In the genomic region with DNA sequence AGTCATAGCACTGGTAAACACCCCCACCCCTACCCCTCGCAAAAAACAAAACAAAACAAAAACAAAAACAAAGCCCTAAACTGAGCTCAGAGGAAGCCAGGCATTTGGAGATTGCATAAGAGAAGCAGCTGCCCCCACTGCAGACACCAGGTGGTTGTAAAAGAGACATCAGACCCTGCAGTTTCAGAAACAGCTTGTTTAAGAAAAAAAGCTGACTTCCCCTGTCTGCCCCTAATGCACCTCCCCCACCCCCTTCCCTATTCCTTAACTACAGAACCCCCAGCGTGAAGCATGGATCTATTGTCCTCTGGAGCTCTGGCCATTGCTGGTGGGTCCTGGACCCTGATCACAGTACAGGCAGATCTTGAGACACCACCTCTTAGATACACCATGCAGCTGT, we compare ENCODE assay signal across 20 mouse cellular contexts. TPM values are rescaled to one million over a fixed set of nuclear protein-coding genes. Genes with fewer than 3 reads are reported as not detected.
DNase-seq lines count a peak whose midpoint lies in the region; ATAC-seq and TF ChIP-seq lines count a peak whose summit lies in the region.
"Had no signal": no experiment of that assay in that cellular context is flagged by ENCODE, and none has a peak within 500 bp of the region (broad histone marks: within the 10 kb centered on the region; RNA-seq: fewer than 3 reads in every experiment).

No protein-coding gene starts in this region.

- DNase-seq in forebrain, postnatal 0 days = no peak
- DNase-seq in thymus, postnatal 4 days = peak; percentile 50
- DNase-seq in urinary bladder, adult 2 months (ENCODE audit: low spot score) = no peak
- DNase-seq: adrenal gland, adult 8-10 months; cerebellum, adult 11 months; cerebellum, postnatal 14 days; gastrocnemius, postnatal 36 days; kidney, adult 2 months; kidney, postnatal 14 days had no signal

- WGBS in forebrain, postnatal 0 days = 8% methylated on average over 2 of the region's 2 CpGs
- 14% methylated on average over 2 of the region's 2 CpGs for WGBS in forebrain, embryonic 15.5 days
- WGBS in midbrain, embryonic 13.5 days = 12% methylated on average over 2 of the region's 2 CpGs
- WGBS in midbrain, embryonic 16.5 days = 13% methylated on average over 2 of the region's 2 CpGs

- H3K27me3 ChIP-seq in forebrain, postnatal 0 days (ENCODE audit: insufficient read depth, low read length) = no peaks in the 10 kb centered on the region
- no peaks in the 10 kb centered on the region for H3K27me3 ChIP-seq in forebrain, embryonic 15.5 days
- no peaks in the 10 kb centered on the region for H3K27me3 ChIP-seq in midbrain, embryonic 13.5 days
- H3K27me3 ChIP-seq in midbrain, embryonic 16.5 days (ENCODE audit: control insufficient read depth, insufficient read depth, low read depth, low read length) = no peaks in the 10 kb centered on the region
- H3K27me3 ChIP-seq: embryonic facial prominence, embryonic 15.5 days; liver, embryonic 15.5 days had no signal

- no peaks in the 10 kb centered on the region for H3K4me1 ChIP-seq in forebrain, postnatal 0 days (ENCODE audit: insufficient read depth)
- peaks cover 4% of the 10 kb centered on the region for H3K4me1 ChIP-seq in forebrain, embryonic 15.5 days
- peaks cover 32% of the 10 kb centered on the region for H3K4me1 ChIP-seq in midbrain, embryonic 13.5 days (replicated peaks)
- peaks cover 5% of the 10 kb centered on the region for H3K4me1 ChIP-seq in midbrain, embryonic 16.5 days (ENCODE audit: control insufficient read depth, insufficient read depth, low read length)
- H3K4me1 ChIP-seq: embryonic facial prominence, embryonic 15.5 days; liver, embryonic 15.5 days; megakaryocyte, embryonic 14.5 days had no signal

- no peaks in the 10 kb centered on the region for H3K36me3 ChIP-seq in forebrain, postnatal 0 days (ENCODE audit: insufficient read depth)
- H3K36me3 ChIP-seq in forebrain, embryonic 15.5 days = no peaks in the 10 kb centered on the region
- H3K36me3 ChIP-seq in midbrain, embryonic 13.5 days = peaks cover 7% of the 10 kb centered on the region; the same call in 1 of the 2 replicates
- H3K36me3 ChIP-seq in midbrain, embryonic 16.5 days (ENCODE audit: control insufficient read depth, insufficient read depth, low read length) = no peaks in the 10 kb centered on the region
- H3K36me3 ChIP-seq: embryonic facial prominence, embryonic 15.5 days; liver, embryonic 15.5 days had no signal

- TF ChIP-seq CTCF in forebrain, postnatal 0 days (IDR thresholded peaks at IDR 0.05; ENCODE audit: low read depth) = no peak

- peak; percentile 42 for ATAC-seq in forebrain, postnatal 0 days
- ATAC-seq in forebrain, embryonic 15.5 days (replicated peaks) = no peak
- ATAC-seq in midbrain, embryonic 13.5 days = no peak
- no peak for ATAC-seq in midbrain, embryonic 16.5 days
- peak; percentile 68 for ATAC-seq in megakaryocyte progenitor cell, adult 5-6 weeks (replicated peaks; ENCODE audit: poor library complexity)
- ATAC-seq: lung, postnatal 0 days had no signal

- no peak overlapping the region for H3K27ac ChIP-seq in forebrain, postnatal 0 days (ENCODE audit: low read depth, low read length)
- no peak overlapping the region for H3K27ac ChIP-seq in forebrain, embryonic 15.5 days (replicated peaks)
- H3K27ac ChIP-seq in midbrain, embryonic 13.5 days = peak overlapping the region; percentile 14; the same call in 1 of the 2 replicates
- H3K27ac ChIP-seq in midbrain, embryonic 16.5 days (ENCODE audit: low read length) = no peak overlapping the region
- H3K27ac ChIP-seq: embryonic facial prominence, embryonic 15.5 days; left cerebral cortex, adult 2 months; liver, embryonic 15.5 days had no signal

- H3K4me2 ChIP-seq in forebrain, postnatal 0 days (ENCODE audit: low read depth) = no peak overlapping the region
- no peak overlapping the region for H3K4me2 ChIP-seq in forebrain, embryonic 15.5 days (replicated peaks)
- H3K4me2 ChIP-seq in midbrain, embryonic 13.5 days (replicated peaks) = no peak overlapping the region
- no peak overlapping the region for H3K4me2 ChIP-seq in midbrain, embryonic 16.5 days (ENCODE audit: low read length)
- H3K4me2 ChIP-seq: embryonic facial prominence, embryonic 15.5 days; heart, embryonic 11.5 days; liver, embryonic 15.5 days had no signal

- no peak overlapping the region for H3K4me3 ChIP-seq in forebrain, postnatal 0 days (ENCODE audit: low read depth, low read length)
- H3K4me3 ChIP-seq in forebrain, embryonic 15.5 days = no peak overlapping the region
- H3K4me3 ChIP-seq in midbrain, embryonic 13.5 days (replicated peaks) = no peak overlapping the region
- no peak overlapping the region for H3K4me3 ChIP-seq in midbrain, embryonic 16.5 days (ENCODE audit: low read depth, low read length)
- H3K4me3 ChIP-seq: embryonic facial prominence, embryonic 15.5 days; left cerebral cortex, adult 2 months; liver, embryonic 15.5 days; megakaryocyte, embryonic 14.5 days had no signal

- H3K9me3 ChIP-seq in forebrain, postnatal 0 days (ENCODE audit: low read length) = no peaks in the 10 kb centered on the region
- H3K9me3 ChIP-seq in forebrain, embryonic 15.5 days = no peaks in the 10 kb centered on the region
- H3K9me3 ChIP-seq in midbrain, embryonic 13.5 days = no peaks in the 10 kb centered on the region
- H3K9me3 ChIP-seq in midbrain, embryonic 16.5 days (replicated peaks; ENCODE audit: control insufficient read depth, low read length, poor library complexity, severe bottlenecking) = no peaks in the 10 kb centered on the region
- H3K9me3 ChIP-seq: embryonic facial prominence, embryonic 15.5 days; liver, embryonic 15.5 days; megakaryocyte, embryonic 14.5 days had no signal

- no peak overlapping the region for H3K9ac ChIP-seq in forebrain, postnatal 0 days
- H3K9ac ChIP-seq in forebrain, embryonic 15.5 days (replicated peaks) = no peak overlapping the region
- 0 out of 2 replicates have a peak overlapping the region, but pooled peaks have one; percentile 32 for H3K9ac ChIP-seq in midbrain, embryonic 13.5 days (replicated peaks)
- H3K9ac ChIP-seq in midbrain, embryonic 16.5 days (ENCODE audit: low read depth, low read length) = no peak overlapping the region
- H3K9ac ChIP-seq: embryonic facial prominence, embryonic 15.5 days; liver, embryonic 15.5 days had no signal

RNA-seq across cellular contexts. Expression of gene Whrn, which starts 21.4 kb away (rescaled TPM):
- 9.8 and 13.0 TPM in 2 replicates for total RNA-seq in forebrain, postnatal 0 days (2014; rRNA removed)
- 2.6 and 3.8 TPM in 2 replicates for polyA plus RNA-seq in forebrain, postnatal 0 days (2015; fragmentation: Nextera tagmentation; extraction: Ambion mirVana)
- 6.4 and 7.7 TPM in 2 replicates for polyA plus RNA-seq in forebrain, embryonic 15.5 days (2015; fragmentation: Nextera tagmentation; extraction: Ambion mirVana)
- 6.6 and 10.3 TPM in 2 replicates for polyA plus RNA-seq in midbrain, embryonic 13.5 days (2015; fragmentation: Nextera tagmentation; extraction: Ambion mirVana)
- polyA plus RNA-seq in midbrain, embryonic 16.5 days (2015; fragmentation: Nextera tagmentation; extraction: Ambion mirVana) = 4.5 and 4.9 TPM in 2 replicates
- 1.7 and 3.6 TPM in 2 replicates for total RNA-seq in megakaryocyte progenitor cell, adult 5-6 weeks (2015)
- 0.37 and 0.41 TPM in 2 replicates for total RNA-seq in megakaryocyte progenitor cell, adult 5-6 weeks (2017)
- polyA plus RNA-seq in urinary bladder, adult 2 months (2012; rRNA removed) = 4.7 and 4.8 TPM in 2 replicates
- total RNA-seq: MEL had no signal

Comparison
In these comparisons a context has a peak if more than half of its experiments do, and no peak if none do; other contexts are left out.
1. ATAC-seq: peak in forebrain, postnatal 0 days (single experiment) and megakaryocyte progenitor cell, adult 5-6 weeks (single experiment); none in forebrain, embryonic 15.5 days (single experiment), midbrain, embryonic 13.5 days (single experiment) and midbrain, embryonic 16.5 days (single experiment).